Mouse (Mus musculus) hindbrain, embryonic 12.5 days (tissue): ENCODE results near the gene Wasf1. TPM values are rescaled to one million over a fixed set of nuclear protein-coding genes. Genes with fewer than 3 reads are reported as not detected.

ENCODE experiments used
- ATAC-seq: fragments of 200-750 bp; cut with Nextera tagmentation; 2 replicates; pipeline ENCODE4 v1.8.0; 2017; ENCODE audit warnings: moderate TSS enrichment; ENCODE audit not compliant: low FRiP score
- H3K27ac ChIP-seq: fragments of 300-500 bp; sonication (generic); 2 replicates; pipeline ENCODE4 v1.5.1; 2016; ENCODE audit warnings: mild to moderate bottlenecking
- H3K27me3 ChIP-seq: fragments of 300-500 bp; sonication (generic); 2 replicates; pipeline ENCODE4 v1.6.1; 2016; ENCODE audit warnings: mild to moderate bottlenecking
- H3K36me3 ChIP-seq: fragments of 300-500 bp; sonication (generic); 2 replicates; pipeline ENCODE4 v1.6.1; 2016; ENCODE audit warnings: mild to moderate bottlenecking
- H3K4me1 ChIP-seq: fragments of 300-500 bp; sonication (generic); 2 replicates; pipeline ENCODE4 v1.6.1; 2016
- H3K4me2 ChIP-seq: fragments of 300-500 bp; sonication (generic); replicated peaks from 2 replicates; pipeline ENCODE4 v1.6.1; 2016; ENCODE audit warnings: mild to moderate bottlenecking
- H3K4me3 ChIP-seq: fragments of 300-500 bp; sonication (generic); 2 replicates; pipeline ENCODE4 v1.5.1; 2016; ENCODE audit warnings: mild to moderate bottlenecking
- H3K9ac ChIP-seq: fragments of 300-500 bp; sonication (generic); 2 replicates; pipeline ENCODE4 v1.6.1; 2016; ENCODE audit warnings: mild to moderate bottlenecking, moderate library complexity
- H3K9me3 ChIP-seq: fragments of 300-500 bp; sonication (generic); replicated peaks from 2 replicates; pipeline ENCODE4 v1.6.1; 2016; ENCODE audit warnings: mild to moderate bottlenecking
- WGBS: fragments of 180-500 bp; shearing (Covaris S2); methylation state at CpG from one replicate; pipeline ENCODE4 v1.1.7; 2016; 5-methylcytosine and 5-hydroxymethylcytosine counted together
- polyA plus RNA-seq: library from polyadenylated mRNA; unstranded; fragments of >200 nt; fragmentation: Nextera tagmentation; extraction: Ambion mirVana; gene quantifications from 2 replicates; pipeline ENCODE4 v1.2.1, GENCODE M21; 2016

Wasf1 gene
- 70.5 and 77.3 TPM in 2 replicates for polyA plus RNA-seq

GRCm38 (mm10) chr10:40882831-40883643 lies at the start of gene Wasf1, which contains the start of gene Cdc40:
Gene Wasf1 (plus strand): TSS chr10:40883475.
Gene Cdc40 (minus strand): TSS chr10:40883311.
- peak within 1 kb of the TSS; percentile 98 for H3K27ac ChIP-seq
- peaks cover 12% of the 10 kb centered on the region for H3K4me1 ChIP-seq
- peak within 1 kb of the TSS; percentile 96 for H3K9ac ChIP-seq
- peak within 1 kb of the TSS; percentile 91 for H3K4me3 ChIP-seq
- no peaks in the 10 kb centered on the region for H3K9me3 ChIP-seq
- peak; percentile 98 for ATAC-seq
- no peaks in the 10 kb centered on the region for H3K27me3 ChIP-seq
- under 1% methylated on average over 44 of the region's 44 CpGs for WGBS
- H3K36me3 ChIP-seq: no peaks in the 10 kb centered on the region
- peak within 1 kb of the TSS; percentile 57 for H3K4me2 ChIP-seq

- no peak overlapping the region for H3K4me2 ChIP-seq
- H3K27ac ChIP-seq: no peak overlapping the region
- H3K4me3 ChIP-seq: no peak overlapping the region
- ATAC-seq: no peak
- H3K4me1 ChIP-seq: no peaks in the 10 kb centered on the region
- H3K9ac ChIP-seq: no peak overlapping the region
- WGBS: 92% methylated on average over 5 of the region's 5 CpGs
- no peaks in the 10 kb centered on the region for H3K27me3 ChIP-seq
- H3K9me3 ChIP-seq: no peaks in the 10 kb centered on the region
- peaks cover 44% of the 10 kb centered on the region for H3K36me3 ChIP-seq
Observed at GRCm38 (mm10) chr10:40840086-40840485, 43.2 kb upstream of the Wasf1 start.

- ATAC-seq: no peak
- WGBS: 79% methylated on average over 5 of the region's 5 CpGs
- peaks cover 45% of the 10 kb centered on the region for H3K36me3 ChIP-seq
Observed at GRCm38 (mm10) chr10:40843841-40844240, 39.4 kb upstream of the Wasf1 start.

GRCm38 (mm10) chr10:40844546-40844945 lies 38.7 kb upstream of the Wasf1 start:
- Histone ChIP-seq H3K27me3 (no peaks in the 10 kb centered on the region), H3K36me3 (peaks cover 41% of the 10 kb centered on the region), H3K9ac (no peak overlapping the region), H3K4me1 (no peaks in the 10 kb centered on the region), H3K4me3 (no peak overlapping the region), H3K27ac (peak overlapping the region; percentile 9; the same call in 1 of the 2 replicates), H3K4me2 (no peak overlapping the region), H3K9me3 (no peaks in the 10 kb centered on the region)
- ATAC-seq: no peak
- WGBS: 83% methylated on average over 10 of the region's 10 CpGs

More at GRCm38 (mm10) chr10:40843841-40844240, 39.4 kb upstream of the Wasf1 start:
- Histone ChIP-seq H3K9me3 (no peaks in the 10 kb centered on the region), H3K4me1 (no peaks in the 10 kb centered on the region), H3K27me3 (no peaks in the 10 kb centered on the region), H3K4me2 (no peak overlapping the region), H3K4me3 (no peak overlapping the region), H3K27ac (0 out of 2 replicates have a peak overlapping the region, but pooled peaks have one; percentile 9), H3K9ac (no peak overlapping the region)

GRCm38 (mm10) chr10:40845626-40846025 lies 37.6 kb upstream of the Wasf1 start:
- no peaks in the 10 kb centered on the region for H3K27me3 ChIP-seq
- H3K36me3 ChIP-seq: peaks cover 43% of the 10 kb centered on the region
- no peak overlapping the region for H3K9ac ChIP-seq
- H3K27ac ChIP-seq: no peak overlapping the region
- no peaks in the 10 kb centered on the region; the same call in 1 of the 2 replicates for H3K4me1 ChIP-seq
- H3K4me2 ChIP-seq: no peak overlapping the region
- no peak for ATAC-seq
- WGBS: 89% methylated on average over 6 of the region's 6 CpGs
- no peaks in the 10 kb centered on the region for H3K9me3 ChIP-seq
- H3K4me3 ChIP-seq: no peak overlapping the region

GRCm38 (mm10) chr10:40847176-40847874 lies 36.0 kb upstream of the Wasf1 start:
- Histone ChIP-seq H3K4me3 (no peak overlapping the region), H3K9ac (no peak overlapping the region), H3K36me3 (peaks cover 28% of the 10 kb centered on the region), H3K9me3 (no peaks in the 10 kb centered on the region), H3K4me2 (no peak overlapping the region), H3K4me1 (no peaks in the 10 kb centered on the region; the same call in 1 of the 2 replicates), H3K27me3 (no peaks in the 10 kb centered on the region), H3K27ac (no peak overlapping the region)
- WGBS: 94% methylated on average over 10 of the region's 10 CpGs
- ATAC-seq: no peak

GRCm38 (mm10) chr10:40850644-40851043 lies 32.6 kb upstream of the Wasf1 start:
- WGBS: 95% methylated on average over 2 of the region's 2 CpGs
- no peak overlapping the region for H3K27ac ChIP-seq
- H3K4me3 ChIP-seq: no peak overlapping the region
- H3K9ac ChIP-seq: no peak overlapping the region
- H3K36me3 ChIP-seq: peaks cover 12% of the 10 kb centered on the region
- H3K4me2 ChIP-seq: no peak overlapping the region
- H3K27me3 ChIP-seq: no peaks in the 10 kb centered on the region
- H3K4me1 ChIP-seq: no peaks in the 10 kb centered on the region; the same call in 1 of the 2 replicates
- no peak for ATAC-seq
- no peaks in the 10 kb centered on the region for H3K9me3 ChIP-seq

GRCm38 (mm10) chr10:40851138-40851537 lies 32.1 kb upstream of the Wasf1 start:
- no peak overlapping the region for H3K27ac ChIP-seq
- no peak for ATAC-seq
- no peaks in the 10 kb centered on the region for H3K27me3 ChIP-seq
- H3K36me3 ChIP-seq: peaks cover 11% of the 10 kb centered on the region; the same call in 1 of the 2 replicates
- H3K9ac ChIP-seq: no peak overlapping the region
- H3K4me2 ChIP-seq: no peak overlapping the region
- no peak overlapping the region for H3K4me3 ChIP-seq
- no peaks in the 10 kb centered on the region; the same call in 1 of the 2 replicates for H3K4me1 ChIP-seq
- no peaks in the 10 kb centered on the region for H3K9me3 ChIP-seq

- H3K27me3 ChIP-seq: no peaks in the 10 kb centered on the region
- H3K9me3 ChIP-seq: no peaks in the 10 kb centered on the region
- no peaks in the 10 kb centered on the region for H3K36me3 ChIP-seq
- H3K4me2 ChIP-seq: no peak overlapping the region
- H3K4me1 ChIP-seq: no peaks in the 10 kb centered on the region
- H3K4me3 ChIP-seq: no peak overlapping the region
- no peak overlapping the region for H3K27ac ChIP-seq
- no peak for ATAC-seq
- H3K9ac ChIP-seq: no peak overlapping the region
- 80% methylated on average over 2 of the region's 2 CpGs for WGBS
Observed at GRCm38 (mm10) chr10:40855616-40856015, 27.7 kb upstream of the Wasf1 start.

GRCm38 (mm10) chr10:40856703-40857102 lies 26.6 kb upstream of the Wasf1 start:
- no peaks in the 10 kb centered on the region for H3K4me1 ChIP-seq
- H3K4me3 ChIP-seq: no peak overlapping the region
- ATAC-seq: no peak
- H3K9ac ChIP-seq: no peak overlapping the region
- no peak overlapping the region for H3K27ac ChIP-seq
- H3K9me3 ChIP-seq: no peaks in the 10 kb centered on the region
- 89% methylated on average over 7 of the region's 7 CpGs for WGBS
- no peaks in the 10 kb centered on the region for H3K36me3 ChIP-seq
- H3K27me3 ChIP-seq: no peaks in the 10 kb centered on the region
- no peak overlapping the region for H3K4me2 ChIP-seq

- no peak for ATAC-seq
- Histone ChIP-seq H3K36me3 (no peaks in the 10 kb centered on the region), H3K9me3 (no peaks in the 10 kb centered on the region), H3K9ac (no peak overlapping the region), H3K4me3 (no peak overlapping the region), H3K4me2 (no peak overlapping the region), H3K4me1 (no peaks in the 10 kb centered on the region), H3K27me3 (no peaks in the 10 kb centered on the region), H3K27ac (no peak overlapping the region)
- WGBS: 88% methylated on average over 8 of the region's 8 CpGs
Observed at GRCm38 (mm10) chr10:40857599-40857998, 25.7 kb upstream of the Wasf1 start.

- H3K4me2 ChIP-seq: no peak overlapping the region
- no peak overlapping the region for H3K27ac ChIP-seq
- no peaks in the 10 kb centered on the region for H3K9me3 ChIP-seq
- H3K36me3 ChIP-seq: peaks cover 14% of the 10 kb centered on the region
- WGBS: 94% methylated on average over 2 of the region's 2 CpGs
- H3K4me3 ChIP-seq: no peak overlapping the region
- H3K27me3 ChIP-seq: no peaks in the 10 kb centered on the region
- no peak overlapping the region for H3K9ac ChIP-seq
- no peaks in the 10 kb centered on the region for H3K4me1 ChIP-seq
- no peak for ATAC-seq
Observed at GRCm38 (mm10) chr10:40868081-40868480, 15.2 kb upstream of the Wasf1 start.
